Mouse (Mus musculus): ENCODE measurements around the gene Fam104a.

The Fam104a gene

GRCm38 (mm10) chr11:113683957-113684706, at the start of gene Fam104a, which contains the start of gene D11Wsu47e:
Gene Fam104a (minus strand): TSS chr11:113684155.
Gene D11Wsu47e (plus strand): TSS chr11:113684412.
- in situ Hi-C loops (cut with MboI, MseI), result loop anchor here (10.0 kb wide), 1 partner anchor 71 kb away; the partner anchor contains the start of gene Cdc42ep4

GRCm38 (mm10) chr11:113731945-113732612, 48.1 kb upstream of the Fam104a start:
- in situ Hi-C loops (cut with MboI, MseI), result no loop called here

- in situ Hi-C loops (cut with MboI, MseI), result no loop called here
Measured at GRCm38 (mm10) chr11:113730879-113731278, 46.9 kb upstream of the Fam104a start.

- in situ Hi-C loops (cut with MboI, MseI), result no loop called here
Measured at GRCm38 (mm10) chr11:113729917-113730316, 46.0 kb upstream of the Fam104a start.

GRCm38 (mm10) chr11:113729239-113729638, 45.3 kb upstream of the Fam104a start:
- in situ Hi-C loops (cut with MboI, MseI), result no loop called here

GRCm38 (mm10) chr11:113727992-113728391, 44.0 kb upstream of the Fam104a start:
- in situ Hi-C loops (cut with MboI, MseI), result no loop called here

GRCm38 (mm10) chr11:113726994-113727888, 43.3 kb upstream of the Fam104a start:
- in situ Hi-C loops (cut with MboI, MseI), result no loop called here

GRCm38 (mm10) chr11:113725235-113726048, 41.5 kb upstream of the Fam104a start:
- in situ Hi-C loops (cut with MboI, MseI), result no loop called here

- in situ Hi-C loops (cut with MboI, MseI), result loop anchor here (25.0 kb wide), 1 partner anchor 640 kb away; no protein-coding TSS in a partner anchor
Measured at GRCm38 (mm10) chr11:113722405-113723090, 38.6 kb upstream of the Fam104a start.

- in situ Hi-C loops (cut with MboI, MseI), result loop anchor here (25.0 kb wide), 1 partner anchor 644 kb away; no protein-coding TSS in a partner anchor
Measured at GRCm38 (mm10) chr11:113717767-113718424, 33.9 kb upstream of the Fam104a start.

- in situ Hi-C loops (cut with MboI, MseI), result loop anchor here (25.0 kb wide), 1 partner anchor 646 kb away; no protein-coding TSS in a partner anchor
Measured at GRCm38 (mm10) chr11:113716132-113716531, 32.2 kb upstream of the Fam104a start.

GRCm38 (mm10) chr11:113715078-113715674, 31.2 kb upstream of the Fam104a start:
- in situ Hi-C loops (cut with MboI, MseI), result loop anchor here (25.0 kb wide), 1 partner anchor 647 kb away; no protein-coding TSS in a partner anchor

- in situ Hi-C loops (cut with MboI, MseI), result loop anchor here (25.0 kb wide), 1 partner anchor 651 kb away; no protein-coding TSS in a partner anchor
Measured at GRCm38 (mm10) chr11:113711061-113711460, 27.1 kb upstream of the Fam104a start.

GRCm38 (mm10) chr11:113710257-113710777, 26.4 kb upstream of the Fam104a start:
- in situ Hi-C loops (cut with MboI, MseI), result loop anchor here (25.0 kb wide), 1 partner anchor 652 kb away; no protein-coding TSS in a partner anchor

- in situ Hi-C loops (cut with MboI, MseI), result loop anchor here (25.0 kb wide), 1 partner anchor 653 kb away; no protein-coding TSS in a partner anchor
Measured at GRCm38 (mm10) chr11:113709731-113710256, 25.8 kb upstream of the Fam104a start, which contains the start of gene Cpsf4l. Gene Cpsf4l (minus strand): TSS chr11:113710017.

- in situ Hi-C loops (cut with MboI, MseI), result loop anchor here (25.0 kb wide), 1 partner anchor 653 kb away; no protein-coding TSS in a partner anchor
Measured at GRCm38 (mm10) chr11:113709272-113709671, 25.3 kb upstream of the Fam104a start.

GRCm38 (mm10) chr11:113708629-113709213, 24.8 kb upstream of the Fam104a start:
- in situ Hi-C loops (cut with MboI, MseI), result loop anchor here (25.0 kb wide), 1 partner anchor 654 kb away; no protein-coding TSS in a partner anchor

Measured in T-helper 2 cell (primary cell).